Comparison of ENCODE assay signal across 8 mouse cellular contexts in the genomic region with DNA sequence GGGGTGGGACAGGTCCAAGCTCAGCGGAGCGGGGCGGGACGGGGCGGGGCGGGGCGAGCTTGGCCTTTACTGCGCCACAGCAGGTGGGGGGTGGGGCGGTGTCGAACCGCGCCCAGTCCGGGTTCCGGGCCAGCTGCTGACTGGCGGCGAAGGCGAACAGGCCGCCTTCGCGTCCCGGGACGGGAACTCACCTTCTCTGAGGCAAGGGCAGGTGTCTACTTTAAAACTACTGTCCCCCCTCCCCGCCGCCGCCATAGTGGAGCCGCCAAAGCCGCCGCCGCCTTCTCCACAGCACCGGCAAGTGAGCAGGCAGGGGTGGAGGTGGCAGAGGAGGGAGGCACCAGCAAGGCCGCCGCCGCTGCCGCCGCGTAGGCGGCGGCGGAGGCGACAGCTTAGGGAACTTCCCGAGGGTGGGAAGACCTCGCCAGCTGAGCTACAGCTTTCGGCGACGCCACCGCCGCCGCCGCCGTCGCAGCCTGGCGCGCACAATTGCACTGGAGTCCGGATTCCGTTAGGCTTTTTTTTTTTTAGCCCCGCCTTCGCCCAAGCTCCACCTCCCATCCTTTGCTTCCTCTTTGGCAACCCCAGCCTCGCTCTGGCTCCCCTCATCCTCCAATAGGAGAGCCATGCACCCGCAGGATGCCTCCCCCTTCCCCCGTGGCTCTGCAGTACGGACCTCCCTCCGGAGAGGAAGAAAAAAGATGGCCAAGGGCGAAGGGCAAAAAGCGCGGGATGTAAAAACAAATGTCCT. TPM values are rescaled to one million over a fixed set of nuclear protein-coding genes. Genes with fewer than 3 reads are reported as not detected.
A peak's percentile ranks its signal among the peaks of the same experiment; 100 is the strongest.
DNase-seq lines count a peak whose midpoint lies in the region; ATAC-seq and TF ChIP-seq lines count a peak whose summit lies in the region.

A gene (minus strand): TSS at position 490 of the 751 bp plus-strand sequence.

- TF ChIP-seq EP300 in heart, adult 2 months (IDR thresholded peaks at IDR 0.05; ENCODE audit: insufficient read depth, low read depth, low read length), result no peak

- peak within 1 kb of the TSS; percentile 62 for H3K4me3 ChIP-seq in embryonic facial prominence, embryonic 14.5 days (ENCODE audit: low read depth, low read length)
- peak within 1 kb of the TSS; percentile 65 for H3K4me3 ChIP-seq in heart, adult 2 months
- H3K4me3 ChIP-seq in limb, embryonic 13.5 days, result peak within 1 kb of the TSS; percentile 58
- H3K4me3 ChIP-seq in midbrain, embryonic 16.5 days (ENCODE audit: low read depth, low read length), result peak within 1 kb of the TSS; percentile 55

- DNase-seq in 3T3-L1 (ENCODE audit: low read depth, low spot score), result peak; percentile 95
- DNase-seq in adrenal gland, postnatal 4 days (ENCODE audit: low spot score in 2 of 2), result peak; percentile 62 to 64
- peak; percentile 96 for DNase-seq in embryonic facial prominence, embryonic 14.5 days (ENCODE audit: low spot score)
- DNase-seq in heart, adult 2 months, result peak; percentile 85 to 92
- peak; percentile 91 to 94 for DNase-seq in kidney, adult 8-10 months
- peak; percentile 61 to 89 for DNase-seq in spleen, postnatal 10 days (ENCODE audit: low spot score in 2 of 2)

- H3K4me1 ChIP-seq in embryonic facial prominence, embryonic 14.5 days (ENCODE audit: control insufficient read depth, insufficient read depth, low read length), result no peaks in the 10 kb centered on the region
- no peaks in the 10 kb centered on the region for H3K4me1 ChIP-seq in heart, adult 2 months (ENCODE audit: control insufficient read depth, insufficient read depth, low read length)
- no peaks in the 10 kb centered on the region for H3K4me1 ChIP-seq in limb, embryonic 13.5 days
- no peaks in the 10 kb centered on the region for H3K4me1 ChIP-seq in midbrain, embryonic 16.5 days (ENCODE audit: control insufficient read depth, insufficient read depth, low read length)

- TF ChIP-seq CTCF in heart, adult 2 months (IDR thresholded peaks at IDR 0.05), result no peak

- peaks cover 3% of the 10 kb centered on the region for H3K27me3 ChIP-seq in embryonic facial prominence, embryonic 14.5 days (replicated peaks; ENCODE audit: control insufficient read depth, insufficient read depth, low read length)
- no peaks in the 10 kb centered on the region for H3K27me3 ChIP-seq in heart, adult 2 months (ENCODE audit: control insufficient read depth, insufficient read depth, low read length)
- H3K27me3 ChIP-seq in limb, embryonic 13.5 days, result peaks cover 27% of the 10 kb centered on the region; the same call in 1 of the 2 replicates
- H3K27me3 ChIP-seq in midbrain, embryonic 16.5 days (ENCODE audit: control insufficient read depth, insufficient read depth, low read depth, low read length), result no peaks in the 10 kb centered on the region

- intact Hi-C loops in heart, adult 2 months (cut with DNase I), result loop anchor here (5.0 kb wide), 1 partner anchor 407 kb away; a partner anchor contains a TSS

- WGBS in embryonic facial prominence, embryonic 14.5 days, result 25% methylated on average over 26 of the region's 65 CpGs
- WGBS in heart, adult 2 months, result 17% methylated on average over 54 of the region's 65 CpGs
- 19% methylated on average over 48 of the region's 65 CpGs for WGBS in limb, embryonic 13.5 days
- 17% methylated on average over 40 of the region's 65 CpGs for WGBS in midbrain, embryonic 16.5 days

- no peaks in the 10 kb centered on the region for H3K79me2 ChIP-seq in heart, adult 2 months (replicated peaks; ENCODE audit: control insufficient read depth, insufficient read depth, low read length)

- peak within 1 kb of the TSS; percentile 90 for H3K27ac ChIP-seq in embryonic facial prominence, embryonic 14.5 days (replicated peaks; ENCODE audit: low read depth, low read length)
- peak within 1 kb of the TSS; percentile 97 for H3K27ac ChIP-seq in heart, adult 2 months
- H3K27ac ChIP-seq in limb, embryonic 13.5 days, result peak within 1 kb of the TSS; percentile 86
- peak within 1 kb of the TSS; percentile 94 for H3K27ac ChIP-seq in midbrain, embryonic 16.5 days (ENCODE audit: low read length)

- TF ChIP-seq POLR2A in heart, adult 2 months (IDR thresholded peaks at IDR 0.05; ENCODE audit: insufficient read depth, low read depth, low read length), result peak; percentile 72

- H3K9me3 ChIP-seq in embryonic facial prominence, embryonic 14.5 days (ENCODE audit: control insufficient read depth, low read length), result no peaks in the 10 kb centered on the region
- no peaks in the 10 kb centered on the region for H3K9me3 ChIP-seq in limb, embryonic 13.5 days
- H3K9me3 ChIP-seq in midbrain, embryonic 16.5 days (replicated peaks; ENCODE audit: control insufficient read depth, low read length, poor library complexity, severe bottlenecking), result no peaks in the 10 kb centered on the region

- H3K4me2 ChIP-seq in embryonic facial prominence, embryonic 14.5 days (ENCODE audit: low read depth, low read length), result peak within 1 kb of the TSS; percentile 48
- H3K4me2 ChIP-seq in limb, embryonic 13.5 days (replicated peaks), result peak within 1 kb of the TSS; percentile 56
- H3K4me2 ChIP-seq in midbrain, embryonic 16.5 days (ENCODE audit: low read length), result peak within 1 kb of the TSS; percentile 48

- peak; percentile 100 for ATAC-seq in embryonic facial prominence, embryonic 14.5 days (ENCODE audit: low read depth)
- ATAC-seq in limb, embryonic 13.5 days (ENCODE audit: low FRiP score, low read depth), result peak; percentile 98
- ATAC-seq in midbrain, embryonic 16.5 days, result peak; percentile 99

- no peaks in the 10 kb centered on the region for H3K36me3 ChIP-seq in embryonic facial prominence, embryonic 14.5 days (ENCODE audit: control insufficient read depth, insufficient read depth, low read length)
- no peaks in the 10 kb centered on the region; the same call in 1 of the 2 replicates for H3K36me3 ChIP-seq in heart, adult 2 months (ENCODE audit: control insufficient read depth, insufficient read depth, low read length)
- H3K36me3 ChIP-seq in limb, embryonic 13.5 days, result no peaks in the 10 kb centered on the region
- H3K36me3 ChIP-seq in midbrain, embryonic 16.5 days (ENCODE audit: control insufficient read depth, insufficient read depth, low read length), result no peaks in the 10 kb centered on the region

- H3K9ac ChIP-seq in embryonic facial prominence, embryonic 14.5 days (ENCODE audit: low read depth, low read length), result peak within 1 kb of the TSS; percentile 82
- peak within 1 kb of the TSS; percentile 94 for H3K9ac ChIP-seq in heart, adult 2 months (ENCODE audit: low read depth, low read length)
- H3K9ac ChIP-seq in limb, embryonic 13.5 days, result peak within 1 kb of the TSS; percentile 81
- peak within 1 kb of the TSS; percentile 81 for H3K9ac ChIP-seq in midbrain, embryonic 16.5 days (ENCODE audit: low read depth, low read length)

RNA-seq across cellular contexts. Expression of the gene that starts here (rescaled TPM):
- total RNA-seq in adrenal gland, postnatal 4 days (2021), result 1 to 10 TPM; 7.3 to 8.3 TPM
- 7.7 and 8.4 TPM in 2 replicates for polyA plus RNA-seq in embryonic facial prominence, embryonic 14.5 days (2014; fragmentation: Nextera tagmentation; extraction: Ambion mirVana)
- total RNA-seq in heart, adult 2 months (2021), result 1 to 10 TPM; 4.2 to 8.2 TPM
- polyA plus RNA-seq in heart, adult 2 months (2012; rRNA removed), result 1.1 and 1.8 TPM in 2 replicates
- 6.4 and 7.0 TPM in 2 replicates for polyA plus RNA-seq in limb, embryonic 13.5 days (2015; fragmentation: Nextera tagmentation; extraction: Ambion mirVana)
- 12.3 and 13.0 TPM in 2 replicates for polyA plus RNA-seq in midbrain, embryonic 16.5 days (2015; fragmentation: Nextera tagmentation; extraction: Ambion mirVana)

Comparison
In these comparisons a context has a peak if more than half of its experiments do, and no peak if none do; other contexts are left out.
1. Peak in every context shown above with its lines: DNase-seq, ATAC-seq, H3K4me3 ChIP-seq and H3K27ac ChIP-seq.